Mouse (Mus musculus) fat pad, adult 2 months (tissue): Measurements from ENCODE around the gene Xpo1.
"Not testable (repeated sequence)": the region's sequence is repeated elsewhere in the genome, so short reads cannot be mapped to it uniquely, and the experiment has no call there.

Source experiments
- DNase-seq: peaks from one replicate; pipeline ENCODE4 v3.0.0-alpha.2; 2011; ENCODE audit warnings: low read depth, low spot score; ENCODE audit errors: extremely low read depth

Xpo1 gene

DNA sequence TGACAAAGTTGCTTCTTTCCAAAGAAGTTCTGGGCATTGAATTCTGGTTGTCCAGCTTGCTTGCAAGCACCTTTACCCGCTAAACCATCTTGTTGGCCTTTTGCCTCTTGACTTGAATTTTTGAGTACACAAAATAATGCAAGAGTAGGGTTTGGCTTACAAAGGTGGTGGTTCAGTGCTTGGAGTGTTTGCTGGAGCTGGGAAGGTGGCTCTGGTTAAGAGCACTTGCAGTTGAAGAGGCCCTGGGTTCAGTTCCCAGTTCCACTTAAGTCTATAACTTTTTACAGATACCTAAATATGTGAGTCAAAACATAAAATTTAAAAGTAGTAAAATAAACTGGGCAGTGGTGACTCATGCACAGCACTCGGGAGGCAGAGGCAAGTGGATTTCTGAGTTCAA is 42.5 kb downstream of the Xpo1 start:
- no peak for DNase-seq

GRCm38 (mm10) chr11:23299910-23300309 is 44.1 kb downstream of the Xpo1 start:
- no peak for DNase-seq

- no peak for DNase-seq
Observed at GRCm38 (mm10) chr11:23303126-23303525, 47.3 kb downstream of the Xpo1 start.

DNA sequence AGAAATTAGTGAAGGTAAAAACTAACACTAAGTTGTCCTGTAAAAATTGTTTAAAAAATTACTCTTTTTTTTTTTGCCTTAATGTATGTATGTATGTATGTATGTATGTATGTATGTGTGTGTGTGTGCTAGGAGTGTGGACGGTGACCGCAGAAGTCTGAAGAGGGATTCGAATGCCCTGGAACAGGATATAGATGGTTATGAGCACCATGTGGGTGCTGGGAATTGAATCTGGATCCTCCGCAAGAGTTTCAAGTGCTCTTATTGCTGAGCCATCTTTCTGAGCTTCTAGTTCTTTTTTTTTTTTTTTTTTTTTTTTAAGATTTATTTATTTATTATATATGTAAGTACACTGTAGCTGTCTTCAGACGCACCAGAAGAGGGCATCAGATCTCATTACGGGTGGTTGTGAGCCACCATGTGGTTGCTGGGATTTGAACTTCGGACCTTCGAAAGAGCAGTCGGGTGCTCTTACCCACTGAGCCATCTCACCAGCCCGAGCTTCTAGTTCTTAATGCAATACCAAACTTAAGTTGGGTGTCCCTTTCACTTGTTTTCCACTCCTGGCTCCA is 49.3 kb downstream of the Xpo1 start:
- not testable (repeated sequence) for DNase-seq

- no peak for DNase-seq
Observed at GRCm38 (mm10) chr11:23305673-23306608, 50.1 kb downstream of the Xpo1 start.

GRCm38 (mm10) chr11:23306764-23307565 is 51.1 kb downstream of the Xpo1 start, which contains the start of gene Usp34:
TSS of gene Usp34 (plus strand) at chr11:23306895.
- DNase-seq = no peak

DNA sequence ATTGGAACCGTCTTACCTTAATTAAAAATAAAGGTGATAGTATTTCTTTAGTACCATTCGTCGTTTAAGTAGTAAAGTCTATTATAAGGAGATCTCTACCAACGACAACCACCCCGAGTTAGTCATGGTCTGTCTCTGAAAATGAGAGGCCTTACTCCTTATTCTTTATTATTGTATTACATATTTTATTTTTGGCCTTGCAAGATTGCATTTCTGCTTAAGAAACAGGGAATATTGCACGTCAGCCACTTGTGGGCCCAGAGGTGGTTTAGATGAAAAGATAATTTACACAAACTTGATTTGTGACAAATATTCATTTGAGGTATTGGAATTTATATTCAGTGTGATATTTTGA is 51.7 kb downstream of the Xpo1 start:
- no peak for DNase-seq

- no peak for DNase-seq
Observed at GRCm38 (mm10) chr11:23313496-23313895, 57.7 kb downstream of the Xpo1 start.

- no peak for DNase-seq
Observed at GRCm38 (mm10) chr11:23329413-23329812, 73.6 kb downstream of the Xpo1 start.

DNA sequence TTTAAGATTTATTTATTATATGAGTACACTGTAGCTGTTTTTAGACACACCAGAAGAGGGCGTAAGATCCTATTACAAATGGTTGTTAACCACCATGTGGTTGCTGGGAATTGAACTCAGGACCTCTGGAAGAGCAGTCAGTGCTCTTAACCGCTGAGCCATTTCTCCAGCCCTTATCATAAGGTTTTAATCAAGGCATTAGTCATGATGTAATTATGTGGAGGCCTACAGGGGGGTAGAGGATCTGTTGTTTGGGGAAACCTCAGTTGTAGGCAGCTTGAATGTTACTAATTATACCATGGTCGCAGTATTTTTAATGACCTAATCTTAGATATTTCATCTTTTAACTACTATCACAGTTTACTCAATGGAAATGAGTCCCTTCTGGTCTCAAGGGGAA is 76.3 kb downstream of the Xpo1 start:
- no peak for DNase-seq

- DNase-seq = no peak
Observed at GRCm38 (mm10) chr11:23335160-23335559, 79.3 kb downstream of the Xpo1 start.
